Mouse (Mus musculus): ENCODE measurements around the gene Klra6.
"Not testable (repeated sequence)": the region's sequence is repeated elsewhere in the genome, so short reads cannot be mapped to it uniquely, and the experiment has no call there.

- not testable (repeated sequence) for TF ChIP-seq CTCF (IDR thresholded peaks at IDR 0.05; ENCODE audit: control insufficient read depth, insufficient read depth, insufficient read length); MYOG (IDR thresholded peaks at IDR 0.05; ENCODE audit: control insufficient read depth, extremely low read depth, insufficient read length); CEBPB (IDR thresholded peaks at IDR 0.05; ENCODE audit: low read depth); USF1 (IDR thresholded peaks at IDR 0.05; ENCODE audit: low read depth); MAX (IDR thresholded peaks at IDR 0.05); MYOD1 (IDR thresholded peaks at IDR 0.05; ENCODE audit: control insufficient read depth, insufficient read length, low read depth); FOSL1 (IDR thresholded peaks at IDR 0.05; ENCODE audit: insufficient read depth, low read length, poor library complexity, severe bottlenecking)
These were observed 4.8 kb upstream of the Klra6 start for GRCm38 (mm10) chr6:130031493-130032089.
